Mouse (Mus musculus) small intestine, adult 2 months (tissue): ENCODE measurements around the gene Pdcl.
A peak's percentile ranks its signal among the peaks of the same experiment; 100 is the strongest.

Source experiments
- CTCF ChIP-seq: fragments of 200-500 bp; IDR thresholded peaks from 2 replicates; pipeline ENCODE4 v1.5.1; 2012; ENCODE audit warnings: low read depth, mild to moderate bottlenecking, control low read depth, inconsistent platforms, low read length, moderate library complexity, mixed read lengths; ENCODE audit not compliant: insufficient replicate concordance, insufficient read length; ENCODE audit errors: extremely low read depth
- POLR2A ChIP-seq: fragments of 200-500 bp; IDR thresholded peaks from 2 replicates; pipeline ENCODE4 v1.6.1; 2012; ENCODE audit warnings: low read depth, mild to moderate bottlenecking, control low read depth, inconsistent platforms, low read length, moderate library complexity

- peak; percentile 61; the same call in 1 of the 2 replicates for TF ChIP-seq CTCF
- TF ChIP-seq POLR2A, result no peak
Measured at GRCm38 (mm10) chr2:37338497-37339187, 20.5 kb downstream of the Pdcl start.
